Mouse (Mus musculus) MEL (cell line): Measurements from ENCODE around the gene Utrn. TPM values are rescaled to one million over a fixed set of nuclear protein-coding genes. Genes with fewer than 3 reads are reported as not detected.

Experiments
- DNase-seq: peaks from one replicate; pipeline ENCODE4 v3.0.0; 2011; ENCODE audit warnings: low read depth, low spot score
- H3K27ac ChIP-seq: 2 replicates; pipeline ENCODE4 v1.5.1; 2012; ENCODE audit warnings: low read depth, mild to moderate bottlenecking, control low read depth, low read length, moderate library complexity; ENCODE audit not compliant: control insufficient read depth
- H3K27me3 ChIP-seq, 2 experiments: fragments of 150-350 bp in 1 of 2; sonication (generic) in 1 of 2; 2 replicates each; pipeline ENCODE4 v1.6.1; 2012; ENCODE audit warnings: low read length in 2 of 2, mild to moderate bottlenecking in 2 of 2, improper control_type of control experiment in 1 of 2, moderate library complexity in 1 of 2; ENCODE audit not compliant: insufficient read depth in 2 of 2, control insufficient read depth in 1 of 2
- H3K36me3 ChIP-seq, 2 experiments: 2 replicates each; pipeline ENCODE4 v1.6.1; 2012 to 2014; ENCODE audit warnings: low read length in 2 of 2, improper control_type of control experiment in 1 of 2, inconsistent platforms in 1 of 2, mild to moderate bottlenecking in 1 of 2; ENCODE audit not compliant: insufficient read depth in 2 of 2, control insufficient read depth in 1 of 2
- H3K4me1 ChIP-seq, 2 experiments: fragments of 150-350 bp in 1 of 2; sonication (generic) in 1 of 2; 2 replicates each; pipeline ENCODE4 v1.6.1; 2012; ENCODE audit warnings: low read length in 2 of 2, improper control_type of control experiment in 1 of 2, mild to moderate bottlenecking in 1 of 2; ENCODE audit not compliant: insufficient read depth in 2 of 2, control insufficient read depth in 1 of 2
- H3K4me3 ChIP-seq, 2 experiments: fragments of 150-350 bp in 1 of 2; sonication (generic) in 1 of 2; 2 replicates each; pipeline ENCODE4 v1.5.1; 2012; ENCODE audit warnings: low read depth in 2 of 2, low read length in 2 of 2, mild to moderate bottlenecking in 2 of 2, moderate library complexity in 2 of 2, control low read depth in 1 of 2, improper control_type of control experiment in 1 of 2; ENCODE audit not compliant: control insufficient read depth in 1 of 2, insufficient read depth in 1 of 2
- H3K79me2 ChIP-seq: 2 replicates; pipeline ENCODE4 v1.6.1; 2012; ENCODE audit warnings: mild to moderate bottlenecking, low read length, moderate library complexity; ENCODE audit not compliant: control insufficient read depth, poor library complexity, insufficient read depth
- H3K9ac ChIP-seq: 2 replicates; pipeline ENCODE4 v1.6.1; 2012; ENCODE audit warnings: low read depth, mild to moderate bottlenecking, control low read depth, low read length, moderate library complexity; ENCODE audit not compliant: control insufficient read depth, poor library complexity, severe bottlenecking
- H3K9me3 ChIP-seq: fragments of 150-350 bp; sonication (generic); replicated peaks from 2 replicates; pipeline ENCODE4 v1.6.1; 2012; ENCODE audit warnings: mild to moderate bottlenecking, low read length, improper control_type of control experiment, moderate library complexity; ENCODE audit not compliant: insufficient read depth
- BHLHE40 ChIP-seq: IDR thresholded peaks from 2 replicates; pipeline ENCODE4 v1.6.1; 2012; ENCODE audit warnings: low read depth, mild to moderate bottlenecking, inconsistent platforms, low read length, improper control_type of control experiment, borderline replicate concordance
- CHD1 ChIP-seq: IDR thresholded peaks from 2 replicates; pipeline ENCODE4 v1.6.1; 2012; ENCODE audit warnings: low read depth, mild to moderate bottlenecking, inconsistent platforms, low read length, improper control_type of control experiment
- CHD2 ChIP-seq: IDR thresholded peaks from 2 replicates; pipeline ENCODE4 v1.6.1; 2011; ENCODE audit warnings: low read length, improper control_type of control experiment
- E2F4 ChIP-seq: IDR thresholded peaks from 2 replicates; pipeline ENCODE4 v1.6.1; 2011; ENCODE audit warnings: low read depth, low read length, improper control_type of control experiment, borderline replicate concordance
- EP300 ChIP-seq, 2 experiments: IDR thresholded peaks; 2 replicates each; pipeline ENCODE4 v1.6.1; 2011; ENCODE audit warnings: improper control_type of control experiment in 2 of 2, low read length in 2 of 2, low read depth in 1 of 2, mild to moderate bottlenecking in 1 of 2
- ETS1 ChIP-seq: IDR thresholded peaks from 2 replicates; pipeline ENCODE4 v1.6.1; 2012; ENCODE audit warnings: low read depth, mild to moderate bottlenecking, inconsistent platforms, low read length, improper control_type of control experiment, moderate library complexity
- GABPA ChIP-seq: IDR thresholded peaks from 2 replicates; pipeline ENCODE4 v1.6.1; 2012; ENCODE audit warnings: low read depth, mild to moderate bottlenecking, inconsistent platforms, low read length, improper control_type of control experiment, moderate library complexity
- HCFC1 ChIP-seq: IDR thresholded peaks from 2 replicates; pipeline ENCODE4 v1.6.1; 2012; ENCODE audit warnings: low read depth, mild to moderate bottlenecking, inconsistent platforms, low read length, improper control_type of control experiment, moderate library complexity
- JUND ChIP-seq: IDR thresholded peaks from 2 replicates; pipeline ENCODE4 v1.6.1; 2011; ENCODE audit warnings: low read depth, mild to moderate bottlenecking, improper control_type of control experiment, low read length
- MAX ChIP-seq: IDR thresholded peaks from 2 replicates; pipeline ENCODE4 v1.6.1; 2011; ENCODE audit warnings: low read length, improper control_type of control experiment
- MXI1 ChIP-seq: IDR thresholded peaks from 2 replicates; pipeline ENCODE4 v1.6.1; 2011; ENCODE audit warnings: mild to moderate bottlenecking, low read depth, low read length, improper control_type of control experiment
- MYB ChIP-seq: IDR thresholded peaks from 2 replicates; pipeline ENCODE4 v1.6.1; 2011; ENCODE audit warnings: mild to moderate bottlenecking, low read depth, low read length, improper control_type of control experiment
- MYC ChIP-seq: IDR thresholded peaks from 2 replicates; pipeline ENCODE4 v1.6.1; 2011; ENCODE audit warnings: low read depth, mild to moderate bottlenecking, low read length, improper control_type of control experiment, moderate library complexity
- NELFE ChIP-seq: IDR thresholded peaks from 2 replicates; pipeline ENCODE4 v1.6.1; 2011; ENCODE audit warnings: low read depth, low read length, improper control_type of control experiment
- NRF1 ChIP-seq: IDR thresholded peaks from 2 replicates; pipeline ENCODE4 v1.6.1; 2014; ENCODE audit warnings: low read depth, mild to moderate bottlenecking, inconsistent platforms, low read length, improper control_type of control experiment, moderate library complexity; ENCODE audit not compliant: poor library complexity, insufficient read depth, severe bottlenecking
- POLR2AphosphoS2 ChIP-seq: IDR thresholded peaks from 2 replicates; pipeline ENCODE4 v1.6.1; 2011; ENCODE audit warnings: low read length, improper control_type of control experiment
- POLR2AphosphoS5 ChIP-seq: IDR thresholded peaks from 2 replicates; pipeline ENCODE4 v1.6.1; 2012; ENCODE audit warnings: low read depth, borderline replicate concordance, mild to moderate bottlenecking, inconsistent platforms, low read length, moderate library complexity, mixed read lengths
- TAL1 ChIP-seq: IDR thresholded peaks from 2 replicates; pipeline ENCODE4 v1.6.1; 2012; ENCODE audit warnings: mild to moderate bottlenecking, inconsistent platforms, low read length, moderate library complexity, mixed read lengths
- UBTF ChIP-seq: IDR thresholded peaks from 2 replicates; pipeline ENCODE4 v1.6.1; 2012; ENCODE audit warnings: low read depth, mild to moderate bottlenecking, inconsistent platforms, low read length, improper control_type of control experiment, moderate library complexity, borderline replicate concordance; ENCODE audit not compliant: insufficient read depth
- USF1 ChIP-seq: IDR thresholded peaks from 2 replicates; pipeline ENCODE4 v1.6.1; 2014; ENCODE audit warnings: low read depth, mild to moderate bottlenecking, inconsistent platforms, low read length, improper control_type of control experiment, moderate library complexity
- USF2 ChIP-seq, 2 experiments: IDR thresholded peaks; 2 replicates each; pipeline ENCODE4 v1.6.1; 2011 to 2012; ENCODE audit warnings: improper control_type of control experiment in 2 of 2, low read length in 2 of 2, borderline replicate concordance in 1 of 2, inconsistent platforms in 1 of 2, low read depth in 1 of 2, mild to moderate bottlenecking in 1 of 2; ENCODE audit not compliant: insufficient read depth in 1 of 2
- ZC3H11A ChIP-seq: IDR thresholded peaks from 2 replicates; pipeline ENCODE4 v1.6.1; 2012; ENCODE audit warnings: low read depth, mild to moderate bottlenecking, inconsistent platforms, low read length, improper control_type of control experiment
- ZKSCAN1 ChIP-seq: IDR thresholded peaks from 2 replicates; pipeline ENCODE4 v1.6.1; 2012; ENCODE audit warnings: low read depth, mild to moderate bottlenecking, inconsistent platforms, low read length, improper control_type of control experiment, moderate library complexity
- ZNF384 ChIP-seq: IDR thresholded peaks from 2 replicates; pipeline ENCODE4 v1.6.1; 2012; ENCODE audit warnings: low read depth, mild to moderate bottlenecking, inconsistent platforms, low read length, improper control_type of control experiment
- polyA plus RNA-seq, 2 experiments: library from polyadenylated mRNA; stranded (reverse) in 1 of 2; unstranded in 1 of 2; fragments of >175 nt in 1 of 2; fragments of >200 nt in 1 of 2; gene quantifications; 2 replicates each; pipeline versions ENCODE4 v1.2.1 to v1.2.4; 2012; ENCODE audit warnings: low replicate concordance in 2 of 2, low read depth in 1 of 2; ENCODE audit not compliant: insufficient read length in 2 of 2, insufficient read depth in 1 of 2, missing spikeins in 1 of 2
- total RNA-seq: library from RNA; depleted of rRNA; stranded (reverse); fragments of 300-350 nt; gene quantifications from 2 replicates; pipeline ENCODE4 v1.2.3, GENCODE M21; 2012

The Utrn gene
- total and polyA plus RNA-seq, 3 experiments = 2.3 to 4.3 TPM; not detected in 1

- no peaks in the 10 kb centered on the region for H3K9me3 ChIP-seq
- H3K4me3 ChIP-seq = no peak overlapping the region
- DNase-seq = no peak
- TF ChIP-seq ZNF384 (no peak), E2F4 (no peak), POLR2AphosphoS5 (no peak), USF2 (IDR thresholded peaks at IDR 0.05; ENCODE audit: borderline replicate concordance in 1 of 2, insufficient read depth in 1 of 2, low read depth in 1 of 2, low read length in 2 of 2) (no peak), NRF1 (no peak), CHD2 (no peak), EP300 (IDR thresholded peaks at IDR 0.05; ENCODE audit: low read depth in 1 of 2, low read length in 2 of 2) (no peak), USF1 (no peak), HCFC1 (no peak), TAL1 (no peak), JUND (no peak), BHLHE40 (no peak)
- H3K27me3 ChIP-seq = no peaks in the 10 kb centered on the region
- no peak overlapping the region for H3K9ac ChIP-seq
- no peaks in the 10 kb centered on the region for H3K79me2 ChIP-seq
- peaks cover 0 to 12% of the 10 kb centered on the region in 2 experiments; a peak in 3 of 4 replicates for H3K4me1 ChIP-seq
- no peak overlapping the region for H3K27ac ChIP-seq
- H3K36me3 ChIP-seq = peaks cover 0 to 10% of the 10 kb centered on the region in 2 experiments; a peak in 3 of 4 replicates
Observed at GRCm38 (mm10) chr10:12697902-12698301, 171.3 kb downstream of the Utrn start.

- Histone ChIP-seq H3K36me3 (peaks cover 0 to 3% of the 10 kb centered on the region in 2 experiments; a peak in 2 of 4 replicates), H3K27me3 (no peaks in the 10 kb centered on the region), H3K4me3 (no peak overlapping the region), H3K9ac (no peak overlapping the region), H3K27ac (no peak overlapping the region), H3K9me3 (no peaks in the 10 kb centered on the region), H3K79me2 (no peaks in the 10 kb centered on the region), H3K4me1 (peaks cover 0 to 5% of the 10 kb centered on the region in 2 experiments; a peak in 3 of 4 replicates)
- no peak for DNase-seq
- no peak for TF ChIP-seq MAX
- TF ChIP-seq BHLHE40 = no peak
- no peak for TF ChIP-seq USF2 (IDR thresholded peaks at IDR 0.05; ENCODE audit: borderline replicate concordance in 1 of 2, insufficient read depth in 1 of 2, low read depth in 1 of 2, low read length in 2 of 2)
- TF ChIP-seq MYC = no peak
- no peak for TF ChIP-seq ZKSCAN1
- no peak for TF ChIP-seq CHD1
- TF ChIP-seq POLR2AphosphoS2 = no peak
- no peak for TF ChIP-seq ETS1
- TF ChIP-seq MXI1 = no peak
- no peak for TF ChIP-seq NRF1
- no peak for TF ChIP-seq NELFE
- TF ChIP-seq UBTF = no peak
- no peak for TF ChIP-seq JUND
- TF ChIP-seq MYB = no peak
- no peak for TF ChIP-seq POLR2AphosphoS5
- no peak for TF ChIP-seq ZC3H11A
- no peak for TF ChIP-seq GABPA
Observed at GRCm38 (mm10) chr10:12696704-12697103, 172.5 kb downstream of the Utrn start.
